Mouse (Mus musculus): ENCODE data around the gene Fance.

DNA sequence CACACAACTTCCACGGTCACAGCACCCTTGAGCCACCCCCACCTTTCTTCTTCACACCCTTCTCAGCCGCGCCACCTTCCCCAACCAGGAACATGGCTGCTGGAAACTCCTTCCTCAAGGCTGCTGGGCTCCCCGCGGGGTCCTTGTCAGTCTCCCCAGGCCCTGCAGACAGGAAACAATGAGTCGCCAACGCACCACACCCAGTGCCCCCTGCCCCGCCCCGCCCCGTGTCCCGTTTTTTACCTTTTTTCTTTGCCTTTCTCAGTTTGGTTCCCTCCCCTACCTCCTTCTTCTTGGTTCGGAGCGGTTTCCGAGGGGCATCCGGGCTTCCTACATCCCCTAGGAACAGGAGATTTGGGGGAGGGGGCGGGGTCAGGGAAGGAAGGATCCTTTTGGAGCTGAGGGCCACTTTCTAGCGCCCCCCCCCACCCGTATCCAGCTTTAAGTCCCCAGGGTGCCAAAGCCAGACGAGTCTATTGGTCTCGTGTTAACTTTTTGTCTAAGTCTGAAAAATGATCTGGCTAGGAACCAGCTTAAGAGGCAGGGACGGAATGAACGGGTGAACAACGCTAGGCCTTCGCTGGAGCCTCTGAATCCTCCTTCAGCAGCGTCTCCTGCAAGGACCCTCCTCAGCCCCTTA, 49.5 kb downstream of the Fance start:
- no peak for TF ChIP-seq FLI1 (IDR thresholded peaks at IDR 0.05; ENCODE audit: low read length)
- TF ChIP-seq GATA1 (IDR thresholded peaks at IDR 0.05; ENCODE audit: borderline replicate concordance, low read length) = no peak

Measured in megakaryocyte, embryonic 14.5 days (primary cell).